Mouse (Mus musculus): ENCODE results near the gene Srp68.

DNA sequence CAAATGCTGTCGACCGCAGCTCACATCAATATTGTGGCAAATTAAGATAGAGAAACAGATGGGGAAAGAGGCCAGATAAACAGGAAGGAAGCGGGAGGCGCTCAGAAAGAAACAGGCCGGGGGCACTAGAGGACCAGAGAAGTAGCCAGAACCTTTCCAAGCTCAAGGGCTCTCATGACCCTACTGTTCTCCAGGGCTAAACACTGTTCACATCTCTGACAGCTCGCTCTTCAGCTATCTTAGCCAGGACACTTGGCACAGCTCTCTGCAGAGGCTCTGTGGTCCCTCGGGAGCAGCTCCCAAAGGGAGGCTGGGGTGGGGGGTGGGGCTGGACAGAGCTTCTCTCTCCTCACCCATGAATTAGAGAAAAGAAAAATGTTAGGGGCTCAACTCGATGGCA lies 16.5 kb upstream of the Srp68 start:
- no peak for TF ChIP-seq CTCF (IDR thresholded peaks at IDR 0.05; ENCODE audit: low read depth, low read length)
- TF ChIP-seq EP300 (IDR thresholded peaks at IDR 0.05; ENCODE audit: insufficient read depth, low read depth, low read length): no peak

Measured in ES-Bruce4 (cell line).